In genomic region chr5:76022436-76022835, GRCm38 (mm10) we compare ENCODE assay signal across 13 mouse cellular contexts.
"Had no signal": no experiment of that assay in that cellular context is flagged by ENCODE, and none has a peak within 500 bp of the region (broad histone marks: within the 10 kb centered on the region; RNA-seq: fewer than 3 reads in every experiment).

No protein-coding gene starts in this region.

- H3K27ac ChIP-seq: kidney, embryonic 15.5 days; limb, embryonic 10.5 days; liver, embryonic 15.5 days; macrophage; midbrain, embryonic 13.5 days; stomach, embryonic 15.5 days had no signal

- DNase-seq: kidney, postnatal 14 days; lung, adult 2 months; right cerebral cortex, postnatal 14 days; thymus, adult 2 months; thymus, postnatal 25 days had no signal

- H3K9ac ChIP-seq: kidney, embryonic 15.5 days; liver, embryonic 15.5 days; midbrain, embryonic 13.5 days; stomach, embryonic 15.5 days had no signal

- H3K36me3 ChIP-seq: kidney, embryonic 15.5 days; limb, embryonic 10.5 days; liver, embryonic 15.5 days; midbrain, embryonic 13.5 days; stomach, embryonic 15.5 days had no signal

- H3K4me1 ChIP-seq: liver, embryonic 15.5 days; midbrain, embryonic 13.5 days had no signal

- H3K4me3 ChIP-seq: kidney, embryonic 15.5 days; limb, embryonic 10.5 days; liver, embryonic 15.5 days; megakaryocyte, embryonic 14.5 days; midbrain, embryonic 13.5 days; stomach, embryonic 15.5 days had no signal

- H3K9me3 ChIP-seq: kidney, embryonic 15.5 days; limb, embryonic 10.5 days; liver, embryonic 15.5 days; midbrain, embryonic 13.5 days; stomach, embryonic 15.5 days had no signal

- ATAC-seq: midbrain, embryonic 13.5 days had no signal

- H3K27me3 ChIP-seq: kidney, embryonic 15.5 days; megakaryocyte, embryonic 14.5 days; midbrain, embryonic 13.5 days; stomach, embryonic 15.5 days had no signal

- H3K4me2 ChIP-seq: kidney, embryonic 15.5 days; liver, embryonic 11.5 days; liver, embryonic 15.5 days; midbrain, embryonic 13.5 days; stomach, embryonic 15.5 days had no signal
